Mouse (Mus musculus) cortical plate, adult 2 months (tissue): ENCODE results near the gene Sgip1.
A peak's percentile ranks its signal among the peaks of the same experiment; 100 is the strongest.

Experiments used
- CTCF ChIP-seq: fragments of 200-500 bp; IDR thresholded peaks from 2 replicates; pipeline ENCODE4 v1.5.1; 2011; ENCODE audit warnings: mild to moderate bottlenecking, control low read depth, low read length; ENCODE audit not compliant: insufficient read depth; ENCODE audit errors: extremely low read depth
- POLR2A ChIP-seq: fragments of 200-500 bp; IDR thresholded peaks from 2 replicates; pipeline ENCODE4 v1.6.1; 2011; ENCODE audit warnings: mild to moderate bottlenecking, low read length, control low read depth; ENCODE audit not compliant: insufficient read depth; ENCODE audit errors: extremely low read depth

GRCm38 (mm10) chr4:102859259-102860194 is 118.4 kb downstream of the Sgip1 start:
- TF ChIP-seq CTCF (peak; percentile 34), POLR2A (no peak)
